Mouse (Mus musculus) yolk sac, embryonic 10.5 days (tissue): ENCODE results near the gene Nmi.

Experiments
- DNase-seq: peaks from one replicate; pipeline ENCODE4 v3.0.0-alpha.2; 2017; ENCODE audit warnings: low spot score

The Nmi gene

GRCm38 (mm10) chr2:51941832-51942231 is 31.5 kb downstream of the Nmi start:
- no peak for DNase-seq

- DNase-seq = no peak
These were observed 34.5 kb downstream of the Nmi start for GRCm38 (mm10) chr2:51938750-51939149.

- DNase-seq = no peak
These were observed 36.3 kb downstream of the Nmi start for GRCm38 (mm10) chr2:51937004-51937403.

GRCm38 (mm10) chr2:51936585-51936984 is 36.7 kb downstream of the Nmi start:
- no peak for DNase-seq

GRCm38 (mm10) chr2:51935921-51936320 is 37.4 kb downstream of the Nmi start:
- no peak for DNase-seq

GRCm38 (mm10) chr2:51934574-51935334 is 38.5 kb downstream of the Nmi start, which contains the start of gene Rbm43:
TSS of gene Rbm43 (minus strand) at chr2:51935163.
- peak; percentile 58 for DNase-seq

- DNase-seq = no peak
These were observed 39.8 kb downstream of the Nmi start for GRCm38 (mm10) chr2:51933341-51934134.

- no peak for DNase-seq
These were observed 42.1 kb downstream of the Nmi start for GRCm38 (mm10) chr2:51931241-51931640.

GRCm38 (mm10) chr2:51914944-51915680 is 58.2 kb downstream of the Nmi start:
- DNase-seq = peak; percentile 63

GRCm38 (mm10) chr2:51914532-51914931 is 58.8 kb downstream of the Nmi start:
- DNase-seq = no peak

- DNase-seq = peak; percentile 49
These were observed 60.6 kb downstream of the Nmi start for GRCm38 (mm10) chr2:51912740-51913139.

GRCm38 (mm10) chr2:51911864-51912263 is 61.4 kb downstream of the Nmi start:
- no peak for DNase-seq

GRCm38 (mm10) chr2:51907538-51908110 is 65.7 kb downstream of the Nmi start:
- no peak for DNase-seq

GRCm38 (mm10) chr2:51905637-51906036 is 67.7 kb downstream of the Nmi start:
- no peak for DNase-seq
